Mouse (Mus musculus): ENCODE results near the gene Tmem117. TPM values are rescaled to one million over a fixed set of nuclear protein-coding genes. Genes with fewer than 3 reads are reported as not detected.

The Tmem117 gene
- total RNA-seq (2021), result 10 to 100 TPM; 28.0 to 29.7 TPM
- long read RNA-seq, experiment 1, transcript Tmem117-201 (8 exons, 2,717 nt), result major isoform, 24 of 29 reads
- long read RNA-seq, experiment 1, partial matches to known transcripts, result 1 of 29 reads
- long read RNA-seq, experiment 1, other reads (novel, unspliced or antisense), result 4 of 29 reads
- long read RNA-seq, experiment 2, transcript Tmem117-201 (8 exons, 2,717 nt), result major isoform, 21 of 25 reads
- long read RNA-seq, experiment 2, partial matches to known transcripts, result 1 of 25 reads
- long read RNA-seq, experiment 2, other reads (novel, unspliced or antisense), result 3 of 25 reads

GRCm38 (mm10) chr15:94628830-94629601 is at the start of gene Tmem117:
Tmem117 (plus strand) TSS chr15:94629232.
- peak; percentile 24 to 41 for DNase-seq (ENCODE audit: low spot score in 2 of 2)

GRCm38 (mm10) chr15:94582000-94582593 is 46.9 kb upstream of the Tmem117 start:
- no peak for DNase-seq (ENCODE audit: low spot score in 2 of 2)

GRCm38 (mm10) chr15:94583153-94583552 is 45.9 kb upstream of the Tmem117 start:
- DNase-seq (ENCODE audit: low spot score in 2 of 2), result no peak

GRCm38 (mm10) chr15:94584738-94585137 is 44.3 kb upstream of the Tmem117 start:
- DNase-seq (ENCODE audit: low spot score in 2 of 2), result no peak

GRCm38 (mm10) chr15:94587826-94588715 is 41.0 kb upstream of the Tmem117 start:
- DNase-seq (ENCODE audit: low spot score in 2 of 2), result no peak

GRCm38 (mm10) chr15:94589219-94590075 is 39.6 kb upstream of the Tmem117 start, which contains the start of gene Twf1:
Twf1 (minus strand) TSS chr15:94589889.
- DNase-seq (ENCODE audit: low spot score in 2 of 2), result peak; percentile 98 to 99

- DNase-seq (ENCODE audit: low spot score in 2 of 2), result no peak
Observed at GRCm38 (mm10) chr15:94590083-94590482, 38.9 kb upstream of the Tmem117 start.

GRCm38 (mm10) chr15:94591356-94591755 is 37.7 kb upstream of the Tmem117 start:
- DNase-seq (ENCODE audit: low spot score in 2 of 2), result no peak

GRCm38 (mm10) chr15:94593586-94593985 is 35.4 kb upstream of the Tmem117 start:
- DNase-seq (ENCODE audit: low spot score in 2 of 2), result no peak

GRCm38 (mm10) chr15:94600145-94600707 is 28.8 kb upstream of the Tmem117 start:
- DNase-seq (ENCODE audit: low spot score in 2 of 2), result no peak

- DNase-seq (ENCODE audit: low spot score in 2 of 2), result peak in 1 of 2 experiments; percentile 42
Observed at GRCm38 (mm10) chr15:94601339-94601738, 27.7 kb upstream of the Tmem117 start.

- DNase-seq (ENCODE audit: low spot score in 2 of 2), result no peak
Observed at GRCm38 (mm10) chr15:94602441-94602840, 26.6 kb upstream of the Tmem117 start.

- no peak for DNase-seq (ENCODE audit: low spot score in 2 of 2)
Observed at GRCm38 (mm10) chr15:94607768-94608167, 21.3 kb upstream of the Tmem117 start.

GRCm38 (mm10) chr15:94616036-94616435 is 13.0 kb upstream of the Tmem117 start:
- DNase-seq (ENCODE audit: low spot score in 2 of 2), result no peak

- DNase-seq (ENCODE audit: low spot score in 2 of 2), result no peak
Observed at GRCm38 (mm10) chr15:94620909-94621308, 8.1 kb upstream of the Tmem117 start.

- DNase-seq (ENCODE audit: low spot score in 2 of 2), result no peak
Observed at GRCm38 (mm10) chr15:94628463-94628829, 586 bp upstream of the Tmem117 start.

- no peak for DNase-seq (ENCODE audit: low spot score in 2 of 2)
Observed at GRCm38 (mm10) chr15:94630553-94630952, 1.5 kb downstream of the Tmem117 start.

- DNase-seq (ENCODE audit: low spot score in 2 of 2), result no peak
Observed at GRCm38 (mm10) chr15:94634524-94634923, 5.5 kb downstream of the Tmem117 start.

- DNase-seq (ENCODE audit: low spot score in 2 of 2), result no peak
Observed at GRCm38 (mm10) chr15:94638207-94638606, 9.2 kb downstream of the Tmem117 start.

GRCm38 (mm10) chr15:94639126-94639525 is 10.1 kb downstream of the Tmem117 start:
- DNase-seq (ENCODE audit: low spot score in 2 of 2), result no peak
